Mouse (Mus musculus) 416B (cell line): ENCODE results near the gene Vmn1r47.
"Not testable (repeated sequence)": the region's sequence is repeated elsewhere in the genome, so short reads cannot be mapped to it uniquely, and the experiment has no call there.

ENCODE experiments used
- DNase-seq: peaks from one replicate; pipeline ENCODE4 v3.0.0; 2011; ENCODE audit warnings: low read depth

Gene Vmn1r47

GRCm38 (mm10) chr6:90015847-90016246, at the start of gene Vmn1r47:
Gene Vmn1r47 (plus strand): TSS chr6:90016147.
- not testable (repeated sequence) for DNase-seq

- DNase-seq = no peak
Observed at GRCm38 (mm10) chr6:89966341-89966740, 49.6 kb upstream of the Vmn1r47 start.

- no peak for DNase-seq
Observed at GRCm38 (mm10) chr6:89969013-89969412, 46.9 kb upstream of the Vmn1r47 start, which contains the start of gene Vmn1r46. Gene Vmn1r46 (plus strand): TSS chr6:89969313.

- DNase-seq = peak; percentile 5
Observed at GRCm38 (mm10) chr6:89985989-89986388, 30.0 kb upstream of the Vmn1r47 start.

- not testable (repeated sequence) for DNase-seq
Observed at GRCm38 (mm10) chr6:90036741-90037140, 20.8 kb downstream of the Vmn1r47 start, which contains the start of gene Vmn1r48. Gene Vmn1r48 (minus strand): TSS chr6:90036841.
